Mouse (Mus musculus) MEL (cell line): ENCODE measurements around the gene Fgfr2. TPM values are rescaled to one million over a fixed set of nuclear protein-coding genes. Genes with fewer than 3 reads are reported as not detected.

Source experiments
- DNase-seq: peaks from one replicate; pipeline ENCODE4 v3.0.0; 2011; ENCODE audit warnings: low read depth, low spot score
- H3K27ac ChIP-seq: 2 replicates; pipeline ENCODE4 v1.5.1; 2012; ENCODE audit warnings: low read depth, mild to moderate bottlenecking, control low read depth, low read length, moderate library complexity; ENCODE audit not compliant: control insufficient read depth
- H3K27me3 ChIP-seq, 2 experiments: fragments of 150-350 bp in 1 of 2; sonication (generic) in 1 of 2; 2 replicates each; pipeline ENCODE4 v1.6.1; 2012; ENCODE audit warnings: low read length in 2 of 2, mild to moderate bottlenecking in 2 of 2, improper control_type of control experiment in 1 of 2, moderate library complexity in 1 of 2; ENCODE audit not compliant: insufficient read depth in 2 of 2, control insufficient read depth in 1 of 2
- H3K36me3 ChIP-seq, 2 experiments: 2 replicates each; pipeline ENCODE4 v1.6.1; 2012 to 2014; ENCODE audit warnings: low read length in 2 of 2, improper control_type of control experiment in 1 of 2, inconsistent platforms in 1 of 2, mild to moderate bottlenecking in 1 of 2; ENCODE audit not compliant: insufficient read depth in 2 of 2, control insufficient read depth in 1 of 2
- H3K4me1 ChIP-seq, 2 experiments: fragments of 150-350 bp in 1 of 2; sonication (generic) in 1 of 2; 2 replicates each; pipeline ENCODE4 v1.6.1; 2012; ENCODE audit warnings: low read length in 2 of 2, improper control_type of control experiment in 1 of 2, mild to moderate bottlenecking in 1 of 2; ENCODE audit not compliant: insufficient read depth in 2 of 2, control insufficient read depth in 1 of 2
- H3K4me3 ChIP-seq, 2 experiments: fragments of 150-350 bp in 1 of 2; sonication (generic) in 1 of 2; 2 replicates each; pipeline ENCODE4 v1.5.1; 2012; ENCODE audit warnings: low read depth in 2 of 2, low read length in 2 of 2, mild to moderate bottlenecking in 2 of 2, moderate library complexity in 2 of 2, control low read depth in 1 of 2, improper control_type of control experiment in 1 of 2; ENCODE audit not compliant: control insufficient read depth in 1 of 2, insufficient read depth in 1 of 2
- H3K79me2 ChIP-seq: 2 replicates; pipeline ENCODE4 v1.6.1; 2012; ENCODE audit warnings: mild to moderate bottlenecking, low read length, moderate library complexity; ENCODE audit not compliant: control insufficient read depth, poor library complexity, insufficient read depth
- H3K9ac ChIP-seq: 2 replicates; pipeline ENCODE4 v1.6.1; 2012; ENCODE audit warnings: low read depth, mild to moderate bottlenecking, control low read depth, low read length, moderate library complexity; ENCODE audit not compliant: control insufficient read depth, poor library complexity, severe bottlenecking
- H3K9me3 ChIP-seq: fragments of 150-350 bp; sonication (generic); replicated peaks from 2 replicates; pipeline ENCODE4 v1.6.1; 2012; ENCODE audit warnings: mild to moderate bottlenecking, low read length, improper control_type of control experiment, moderate library complexity; ENCODE audit not compliant: insufficient read depth
- BHLHE40 ChIP-seq: IDR thresholded peaks from 2 replicates; pipeline ENCODE4 v1.6.1; 2012; ENCODE audit warnings: low read depth, mild to moderate bottlenecking, inconsistent platforms, low read length, improper control_type of control experiment, borderline replicate concordance
- E2F4 ChIP-seq: IDR thresholded peaks from 2 replicates; pipeline ENCODE4 v1.6.1; 2011; ENCODE audit warnings: low read depth, low read length, improper control_type of control experiment, borderline replicate concordance
- ELF1 ChIP-seq: IDR thresholded peaks from 2 replicates; pipeline ENCODE4 v1.6.1; 2014; ENCODE audit warnings: low read depth, mild to moderate bottlenecking, inconsistent platforms, low read length, improper control_type of control experiment, moderate library complexity
- ETS1 ChIP-seq: IDR thresholded peaks from 2 replicates; pipeline ENCODE4 v1.6.1; 2012; ENCODE audit warnings: low read depth, mild to moderate bottlenecking, inconsistent platforms, low read length, improper control_type of control experiment, moderate library complexity
- GABPA ChIP-seq: IDR thresholded peaks from 2 replicates; pipeline ENCODE4 v1.6.1; 2012; ENCODE audit warnings: low read depth, mild to moderate bottlenecking, inconsistent platforms, low read length, improper control_type of control experiment, moderate library complexity
- GATA1 ChIP-seq: IDR thresholded peaks from 2 replicates; pipeline ENCODE4 v1.6.1; 2011; ENCODE audit warnings: low read depth, low read length, improper control_type of control experiment
- HCFC1 ChIP-seq: IDR thresholded peaks from 2 replicates; pipeline ENCODE4 v1.6.1; 2012; ENCODE audit warnings: low read depth, mild to moderate bottlenecking, inconsistent platforms, low read length, improper control_type of control experiment, moderate library complexity
- KAT2A ChIP-seq: conservative IDR thresholded peaks from 2 replicates; pipeline ENCODE4 v1.6.1; 2012; ENCODE audit warnings: low read depth, low read length, improper control_type of control experiment, inconsistent platforms
- MEF2A ChIP-seq: IDR thresholded peaks from 2 replicates; pipeline ENCODE4 v1.6.1; 2014; ENCODE audit warnings: low read depth, mild to moderate bottlenecking, inconsistent platforms, low read length, improper control_type of control experiment; ENCODE audit not compliant: poor library complexity, insufficient replicate concordance, severe bottlenecking; ENCODE audit errors: extremely low read depth
- MXI1 ChIP-seq: IDR thresholded peaks from 2 replicates; pipeline ENCODE4 v1.6.1; 2011; ENCODE audit warnings: mild to moderate bottlenecking, low read depth, low read length, improper control_type of control experiment
- NRF1 ChIP-seq: IDR thresholded peaks from 2 replicates; pipeline ENCODE4 v1.6.1; 2014; ENCODE audit warnings: low read depth, mild to moderate bottlenecking, inconsistent platforms, low read length, improper control_type of control experiment, moderate library complexity; ENCODE audit not compliant: poor library complexity, insufficient read depth, severe bottlenecking
- POLR2AphosphoS2 ChIP-seq: IDR thresholded peaks from 2 replicates; pipeline ENCODE4 v1.6.1; 2011; ENCODE audit warnings: low read length, improper control_type of control experiment
- POLR2AphosphoS5 ChIP-seq: IDR thresholded peaks from 2 replicates; pipeline ENCODE4 v1.6.1; 2012; ENCODE audit warnings: low read depth, borderline replicate concordance, mild to moderate bottlenecking, inconsistent platforms, low read length, moderate library complexity, mixed read lengths
- RAD21 ChIP-seq: IDR thresholded peaks from 2 replicates; pipeline ENCODE4 v1.6.1; 2011; ENCODE audit warnings: mild to moderate bottlenecking, low read depth, low read length, improper control_type of control experiment
- RCOR1 ChIP-seq: IDR thresholded peaks from 2 replicates; pipeline ENCODE4 v1.6.1; 2012; ENCODE audit warnings: low read depth, mild to moderate bottlenecking, inconsistent platforms, low read length, improper control_type of control experiment
- SIN3A ChIP-seq: IDR thresholded peaks from 2 replicates; pipeline ENCODE4 v1.6.1; 2012; ENCODE audit warnings: low read length, improper control_type of control experiment, inconsistent platforms
- TCF12 ChIP-seq: IDR thresholded peaks from 2 replicates; pipeline ENCODE4 v1.6.1; 2014; ENCODE audit warnings: low read depth, mild to moderate bottlenecking, inconsistent platforms, low read length, improper control_type of control experiment, moderate library complexity
- USF2 ChIP-seq, 2 experiments: IDR thresholded peaks; 2 replicates each; pipeline ENCODE4 v1.6.1; 2011 to 2012; ENCODE audit warnings: improper control_type of control experiment in 2 of 2, low read length in 2 of 2, borderline replicate concordance in 1 of 2, inconsistent platforms in 1 of 2, low read depth in 1 of 2, mild to moderate bottlenecking in 1 of 2; ENCODE audit not compliant: insufficient read depth in 1 of 2
- ZMIZ1 ChIP-seq: IDR thresholded peaks from 2 replicates; pipeline ENCODE4 v1.6.1; 2012; ENCODE audit warnings: low read depth, mild to moderate bottlenecking, inconsistent platforms, low read length, improper control_type of control experiment, moderate library complexity
- ZNF384 ChIP-seq: IDR thresholded peaks from 2 replicates; pipeline ENCODE4 v1.6.1; 2012; ENCODE audit warnings: low read depth, mild to moderate bottlenecking, inconsistent platforms, low read length, improper control_type of control experiment
- polyA plus RNA-seq, 2 experiments: library from polyadenylated mRNA; stranded (reverse) in 1 of 2; unstranded in 1 of 2; fragments of >175 nt in 1 of 2; fragments of >200 nt in 1 of 2; gene quantifications; 2 replicates each; pipeline versions ENCODE4 v1.2.1 to v1.2.4; 2012; ENCODE audit warnings: low replicate concordance in 2 of 2, low read depth in 1 of 2; ENCODE audit not compliant: insufficient read length in 2 of 2, insufficient read depth in 1 of 2, missing spikeins in 1 of 2
- total RNA-seq: library from RNA; depleted of rRNA; stranded (reverse); fragments of 300-350 nt; gene quantifications from 2 replicates; pipeline ENCODE4 v1.2.3, GENCODE M21; 2012

The Fgfr2 gene
- total and polyA plus RNA-seq, 3 experiments: not detected

- Histone ChIP-seq H3K4me1 (no peaks in the 10 kb centered on the region), H3K79me2 (no peaks in the 10 kb centered on the region), H3K27me3 (no peaks in the 10 kb centered on the region), H3K27ac (no peak overlapping the region), H3K9ac (no peak overlapping the region), H3K9me3 (no peaks in the 10 kb centered on the region), H3K4me3 (no peak overlapping the region), H3K36me3 (no peaks in the 10 kb centered on the region)
- DNase-seq: no peak
- TF ChIP-seq TCF12 (no peak), NRF1 (no peak), BHLHE40 (no peak), GABPA (no peak), POLR2AphosphoS2 (no peak), HCFC1 (no peak), KAT2A (no peak), POLR2AphosphoS5 (no peak)
Measured at GRCm38 (mm10) chr7:131746752-131747151, 1376.4 kb downstream of the Fgfr2 start.

- no peak for DNase-seq
- Histone ChIP-seq H3K27ac (no peak overlapping the region), H3K9ac (no peak overlapping the region)
Measured at GRCm38 (mm10) chr7:131743193-131743592, 1380.0 kb downstream of the Fgfr2 start.

GRCm38 (mm10) chr7:131722783-131723575, 1400.2 kb downstream of the Fgfr2 start:
- Histone ChIP-seq H3K27ac (no peak overlapping the region), H3K27me3 (no peaks in the 10 kb centered on the region)
- TF ChIP-seq POLR2AphosphoS5: no peak
- TF ChIP-seq MEF2A: no peak
- no peak for TF ChIP-seq SIN3A
- TF ChIP-seq GATA1: no peak
- no peak for TF ChIP-seq ELF1
- TF ChIP-seq POLR2AphosphoS2: no peak
- no peak for TF ChIP-seq USF2 (IDR thresholded peaks at IDR 0.05; ENCODE audit: borderline replicate concordance in 1 of 2, insufficient read depth in 1 of 2, low read depth in 1 of 2, low read length in 2 of 2)
- no peak for TF ChIP-seq ETS1
- no peak for TF ChIP-seq RAD21
- no peak for TF ChIP-seq RCOR1
- no peak for TF ChIP-seq MXI1
- TF ChIP-seq GABPA: no peak

More at GRCm38 (mm10) chr7:131743193-131743592, 1380.0 kb downstream of the Fgfr2 start:
- TF ChIP-seq NRF1 (no peak), GATA1 (no peak), ZNF384 (no peak), HCFC1 (no peak), E2F4 (no peak), ELF1 (no peak), MEF2A (no peak), ZMIZ1 (no peak)
- Histone ChIP-seq H3K4me1 (no peaks in the 10 kb centered on the region), H3K79me2 (no peaks in the 10 kb centered on the region), H3K4me3 (no peak overlapping the region), H3K27me3 (no peaks in the 10 kb centered on the region), H3K36me3 (no peaks in the 10 kb centered on the region), H3K9me3 (no peaks in the 10 kb centered on the region)

More at GRCm38 (mm10) chr7:131722783-131723575, 1400.2 kb downstream of the Fgfr2 start:
- no peaks in the 10 kb centered on the region for H3K36me3 ChIP-seq
- no peaks in the 10 kb centered on the region for H3K9me3 ChIP-seq
- no peaks in the 10 kb centered on the region for H3K79me2 ChIP-seq
- H3K4me1 ChIP-seq: no peaks in the 10 kb centered on the region
- no peak for DNase-seq
- H3K9ac ChIP-seq: no peak overlapping the region
- no peak overlapping the region for H3K4me3 ChIP-seq
